Mouse (Mus musculus): ENCODE results near the gene Gm20843. TPM values are rescaled to one million over a fixed set of nuclear protein-coding genes. Genes with fewer than 3 reads are reported as not detected.
"Not testable (repeated sequence)": the region's sequence is repeated elsewhere in the genome, so short reads cannot be mapped to it uniquely, and the experiment has no call there.

The Gm20843 gene
- polyA plus RNA-seq (2014; fragmentation: Nextera tagmentation; extraction: Ambion mirVana), result not detected in 2 replicates

- H3K36me3 ChIP-seq (ENCODE audit: control insufficient read depth, insufficient read depth, low read length); H3K27ac ChIP-seq (ENCODE audit: low read depth, low read length); H3K4me2 ChIP-seq; H3K4me1 ChIP-seq (ENCODE audit: control insufficient read depth, insufficient read depth, low read length); H3K4me3 ChIP-seq (ENCODE audit: low read depth, low read length); ATAC-seq (ENCODE audit: low FRiP score); DNase-seq (ENCODE audit: low spot score, missing footprints); H3K9me3 ChIP-seq (ENCODE audit: control insufficient read depth, low read length); H3K9ac ChIP-seq (ENCODE audit: low read length); H3K27me3 ChIP-seq (ENCODE audit: control insufficient read depth, insufficient read depth, low read length): not testable (repeated sequence)
- no CpG with 5 or more reads among the region's 6 CpGs for WGBS
These were observed at the start of gene Gm20843 for GRCm38 (mm10) chrY:72247018-72247417. Gm20843 (minus strand) TSS chrY:72247118.
